Mouse (Mus musculus) kidney, embryonic 16.5 days (tissue): Measurements from ENCODE around the gene Nckap5. TPM values are rescaled to one million over a fixed set of nuclear protein-coding genes. Genes with fewer than 3 reads are reported as not detected.

Experiments
- ATAC-seq: fragments of 200-750 bp; cut with Nextera tagmentation; 2 replicates; pipeline ENCODE4 v1.8.0; 2017; ENCODE audit warnings: moderate TSS enrichment; ENCODE audit not compliant: low FRiP score, low TSS enrichment
- H3K27ac ChIP-seq: fragments of 300-500 bp; sonication (generic); 2 replicates; pipeline ENCODE4 v1.5.1; 2014; ENCODE audit warnings: low read length
- H3K27me3 ChIP-seq: fragments of 300-500 bp; sonication (generic); 2 replicates; pipeline ENCODE4 v1.6.1; 2014; ENCODE audit warnings: low read length, control low read depth, mixed read lengths; ENCODE audit not compliant: insufficient read depth
- H3K36me3 ChIP-seq: fragments of 300-500 bp; sonication (generic); 2 replicates; pipeline ENCODE4 v1.6.1; 2014; ENCODE audit warnings: low read length, control low read depth, mixed read lengths; ENCODE audit not compliant: insufficient read depth
- H3K4me1 ChIP-seq: fragments of 300-500 bp; sonication (generic); 2 replicates; pipeline ENCODE4 v1.6.1; 2014; ENCODE audit warnings: low read length, control low read depth, mixed read lengths; ENCODE audit not compliant: insufficient read depth
- H3K4me2 ChIP-seq: fragments of 300-500 bp; sonication (generic); replicated peaks from 2 replicates; pipeline ENCODE4 v1.6.1; 2014; ENCODE audit warnings: low read depth, low read length
- H3K4me3 ChIP-seq: fragments of 300-500 bp; sonication (generic); 2 replicates; pipeline ENCODE4 v1.5.1; 2014; ENCODE audit warnings: mild to moderate bottlenecking, low read length
- H3K9ac ChIP-seq: fragments of 300-500 bp; sonication (generic); replicated peaks from 2 replicates; pipeline ENCODE4 v1.6.1; 2014; ENCODE audit warnings: low read length
- H3K9me3 ChIP-seq: fragments of 300-500 bp; sonication (generic); 2 replicates; pipeline ENCODE4 v1.6.1; 2016; ENCODE audit warnings: low read length, control low read depth
- WGBS: fragments of 180-500 bp; shearing (Covaris S2); extraction: QIAGEN DNeasy Blood & Tissue Kit; methylation state at CpG from one replicate; pipeline ENCODE4 v1.1.7; 2014; 5-methylcytosine and 5-hydroxymethylcytosine counted together
- polyA plus RNA-seq: library from polyadenylated mRNA; unstranded; fragments of >200 nt; fragmentation: Nextera tagmentation; extraction: Ambion mirVana; gene quantifications from 2 replicates; pipeline ENCODE4 v1.2.1, GENCODE M21; 2015

Nckap5 gene
- polyA plus RNA-seq, 1 experiment from 2014 or later = 4.2 TPM

- Histone ChIP-seq H3K27me3 (no peaks in the 10 kb centered on the region), H3K9ac (no peak overlapping the region), H3K4me2 (no peak overlapping the region), H3K4me1 (no peaks in the 10 kb centered on the region), H3K9me3 (no peaks in the 10 kb centered on the region), H3K36me3 (no peaks in the 10 kb centered on the region), H3K4me3 (no peak overlapping the region), H3K27ac (no peak overlapping the region)
- no peak for ATAC-seq
- 79% methylated on average over 4 of the region's 4 CpGs for WGBS
Measured at GRCm38 (mm10) chr1:126334202-126334601, 496.4 kb downstream of the Nckap5 start.

GRCm38 (mm10) chr1:126332026-126332425 is 498.6 kb downstream of the Nckap5 start:
- Histone ChIP-seq H3K9ac (no peak overlapping the region), H3K27me3 (no peaks in the 10 kb centered on the region), H3K9me3 (no peaks in the 10 kb centered on the region), H3K4me1 (no peaks in the 10 kb centered on the region), H3K27ac (no peak overlapping the region), H3K4me3 (no peak overlapping the region), H3K4me2 (no peak overlapping the region), H3K36me3 (no peaks in the 10 kb centered on the region)
- no peak for ATAC-seq
- WGBS = 80% methylated on average over 2 of the region's 2 CpGs

GRCm38 (mm10) chr1:126320696-126321095 is 509.9 kb downstream of the Nckap5 start:
- no peaks in the 10 kb centered on the region for H3K27me3 ChIP-seq
- ATAC-seq = no peak
- no peaks in the 10 kb centered on the region for H3K9me3 ChIP-seq
- WGBS = 88% methylated on average over 1 of the region's 1 CpGs
- no peak overlapping the region for H3K4me2 ChIP-seq
- no peaks in the 10 kb centered on the region for H3K4me1 ChIP-seq
- no peak overlapping the region for H3K4me3 ChIP-seq
- no peak overlapping the region for H3K9ac ChIP-seq
- H3K27ac ChIP-seq = no peak overlapping the region
- no peaks in the 10 kb centered on the region for H3K36me3 ChIP-seq

GRCm38 (mm10) chr1:126317874-126318607 is 512.6 kb downstream of the Nckap5 start:
- Histone ChIP-seq H3K27me3 (no peaks in the 10 kb centered on the region), H3K9me3 (no peaks in the 10 kb centered on the region), H3K9ac (no peak overlapping the region), H3K4me3 (no peak overlapping the region), H3K27ac (no peak overlapping the region), H3K4me2 (no peak overlapping the region), H3K36me3 (no peaks in the 10 kb centered on the region), H3K4me1 (no peaks in the 10 kb centered on the region)
- whole genome bisulfite sequencing = 68% methylated on average over 11 of the region's 11 CpGs
- ATAC-seq = no peak

- Histone ChIP-seq H3K4me2 (no peak overlapping the region), H3K9ac (no peak overlapping the region), H3K27ac (no peak overlapping the region), H3K4me1 (no peaks in the 10 kb centered on the region), H3K9me3 (no peaks in the 10 kb centered on the region), H3K27me3 (no peaks in the 10 kb centered on the region), H3K4me3 (no peak overlapping the region), H3K36me3 (no peaks in the 10 kb centered on the region)
- WGBS = 87% methylated on average over 4 of the region's 4 CpGs
- ATAC-seq = no peak
Measured at GRCm38 (mm10) chr1:126317345-126317744, 513.3 kb downstream of the Nckap5 start.

- no peak overlapping the region for H3K4me3 ChIP-seq
- 63% methylated on average over 2 of the region's 2 CpGs for WGBS
- H3K27me3 ChIP-seq = no peaks in the 10 kb centered on the region
- H3K27ac ChIP-seq = no peak overlapping the region
- no peak overlapping the region for H3K4me2 ChIP-seq
- H3K9ac ChIP-seq = no peak overlapping the region
- no peaks in the 10 kb centered on the region for H3K36me3 ChIP-seq
- H3K9me3 ChIP-seq = no peaks in the 10 kb centered on the region
- no peak for ATAC-seq
- H3K4me1 ChIP-seq = no peaks in the 10 kb centered on the region
Measured at GRCm38 (mm10) chr1:126316866-126317265, 513.7 kb downstream of the Nckap5 start.

- Histone ChIP-seq H3K27ac (no peak overlapping the region), H3K4me2 (no peak overlapping the region), H3K9ac (no peak overlapping the region), H3K4me3 (no peak overlapping the region), H3K36me3 (no peaks in the 10 kb centered on the region), H3K9me3 (no peaks in the 10 kb centered on the region), H3K27me3 (no peaks in the 10 kb centered on the region), H3K4me1 (no peaks in the 10 kb centered on the region)
- ATAC-seq = no peak
- 79% methylated on average over 2 of the region's 2 CpGs for WGBS
Measured at GRCm38 (mm10) chr1:126301129-126301528, 529.5 kb downstream of the Nckap5 start.

GRCm38 (mm10) chr1:126264931-126265330 is 565.7 kb downstream of the Nckap5 start:
- ATAC-seq = no peak
- Histone ChIP-seq H3K9me3 (no peaks in the 10 kb centered on the region), H3K36me3 (no peaks in the 10 kb centered on the region), H3K9ac (no peak overlapping the region), H3K4me3 (no peak overlapping the region), H3K27ac (no peak overlapping the region), H3K4me2 (no peak overlapping the region), H3K4me1 (no peaks in the 10 kb centered on the region), H3K27me3 (no peaks in the 10 kb centered on the region)
- 55% methylated on average over 5 of the region's 5 CpGs for WGBS

GRCm38 (mm10) chr1:126254364-126254763 is 576.2 kb downstream of the Nckap5 start:
- Histone ChIP-seq H3K4me2 (no peak overlapping the region), H3K9me3 (no peaks in the 10 kb centered on the region), H3K4me1 (no peaks in the 10 kb centered on the region), H3K27me3 (no peaks in the 10 kb centered on the region), H3K36me3 (no peaks in the 10 kb centered on the region), H3K4me3 (no peak overlapping the region), H3K27ac (no peak overlapping the region), H3K9ac (no peak overlapping the region)
- ATAC-seq = no peak
- 69% methylated on average over 5 of the region's 5 CpGs for WGBS

GRCm38 (mm10) chr1:126253934-126254333 is 576.7 kb downstream of the Nckap5 start:
- WGBS = 90% methylated on average over 7 of the region's 7 CpGs
- no peak overlapping the region for H3K4me3 ChIP-seq
- no peaks in the 10 kb centered on the region for H3K9me3 ChIP-seq

More at GRCm38 (mm10) chr1:126253934-126254333, 576.7 kb downstream of the Nckap5 start:
- no peaks in the 10 kb centered on the region for H3K4me1 ChIP-seq
- no peak overlapping the region for H3K27ac ChIP-seq
- no peak overlapping the region for H3K4me2 ChIP-seq
- no peak for ATAC-seq
- no peaks in the 10 kb centered on the region for H3K27me3 ChIP-seq
- no peaks in the 10 kb centered on the region for H3K36me3 ChIP-seq
- H3K9ac ChIP-seq = no peak overlapping the region
